Mouse (Mus musculus) bone marrow macrophage, adult 2 months (primary cell): ENCODE data around the gene Myl6b.

Experiments used
- CTCF ChIP-seq: IDR thresholded peaks from 2 replicates; pipeline ENCODE4 v1.5.1; 2012; ENCODE audit warnings: low read depth, mild to moderate bottlenecking, low read length, moderate library complexity
- POLR2A ChIP-seq: IDR thresholded peaks from 2 replicates; pipeline ENCODE4 v1.6.1; 2012; ENCODE audit warnings: mild to moderate bottlenecking, low read depth, low read length, borderline replicate concordance

GRCm38 (mm10) chr10:128546787-128547186 lies 48.3 kb upstream of the Myl6b start:
- TF ChIP-seq CTCF: no peak
- no peak for TF ChIP-seq POLR2A
